Mouse (Mus musculus): Measurements from ENCODE around the gene Klf2. TPM values are rescaled to one million over a fixed set of nuclear protein-coding genes. Genes with fewer than 3 reads are reported as not detected.

The Klf2 gene
- polyA plus RNA-seq, 1 experiment from 2014 or later: 5.9 TPM

DNA sequence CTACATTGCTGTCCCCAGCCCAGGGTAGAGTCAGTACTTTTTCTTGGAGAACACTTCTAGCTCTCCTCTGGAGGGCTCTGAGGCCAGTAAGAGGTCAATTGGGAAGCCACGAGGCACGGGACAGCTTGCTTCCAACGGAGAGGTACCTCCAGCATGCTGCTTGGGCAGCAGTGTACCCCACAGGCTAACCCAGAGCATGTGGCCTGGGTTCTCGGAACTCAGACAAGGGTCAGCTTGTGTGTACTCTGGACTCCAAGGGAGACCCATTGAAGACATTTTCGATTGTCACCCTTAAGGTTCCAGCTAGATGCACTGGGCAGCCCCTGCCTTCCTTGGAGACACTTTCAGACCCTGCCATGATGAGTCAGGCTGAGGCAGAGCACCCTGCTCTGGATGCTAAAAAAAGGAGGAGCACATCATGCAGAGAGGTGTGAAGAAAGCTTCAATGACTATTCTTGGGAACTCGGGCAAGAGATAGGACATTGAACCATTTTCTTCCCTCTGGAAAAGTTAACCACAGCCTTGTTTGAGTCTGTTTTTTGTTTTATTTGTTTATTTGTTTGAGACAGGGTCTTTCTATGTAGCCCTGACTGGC lies 4.4 kb downstream of the Klf2 start:
- Histone ChIP-seq H3K9me3 (no peaks in the 10 kb centered on the region), H3K9ac (no peak overlapping the region), H3K36me3 (no peaks in the 10 kb centered on the region), H3K27ac (no peak overlapping the region), H3K4me2 (no peak overlapping the region), H3K27me3 (peaks cover 54% of the 10 kb centered on the region), H3K4me1 (replicated peaks) (peaks cover 20% of the 10 kb centered on the region), H3K4me3 (no peak overlapping the region)
- WGBS: 70% methylated on average over 6 of the region's 6 CpGs
- no peak for ATAC-seq (ENCODE audit: low FRiP score)

GRCm38 (mm10) chr8:72324036-72324706 lies 5.3 kb downstream of the Klf2 start:
- H3K27me3 ChIP-seq: peaks cover 46% of the 10 kb centered on the region
- no peaks in the 10 kb centered on the region for H3K9me3 ChIP-seq
- H3K4me1 ChIP-seq (replicated peaks): peaks cover 12% of the 10 kb centered on the region
- no peak overlapping the region for H3K4me2 ChIP-seq
- no peak for ATAC-seq (ENCODE audit: low FRiP score)
- H3K9ac ChIP-seq: no peak overlapping the region
- H3K4me3 ChIP-seq: no peak overlapping the region
- H3K36me3 ChIP-seq: no peaks in the 10 kb centered on the region
- H3K27ac ChIP-seq: no peak overlapping the region
- 86% methylated on average over 10 of the region's 10 CpGs for WGBS

DNA sequence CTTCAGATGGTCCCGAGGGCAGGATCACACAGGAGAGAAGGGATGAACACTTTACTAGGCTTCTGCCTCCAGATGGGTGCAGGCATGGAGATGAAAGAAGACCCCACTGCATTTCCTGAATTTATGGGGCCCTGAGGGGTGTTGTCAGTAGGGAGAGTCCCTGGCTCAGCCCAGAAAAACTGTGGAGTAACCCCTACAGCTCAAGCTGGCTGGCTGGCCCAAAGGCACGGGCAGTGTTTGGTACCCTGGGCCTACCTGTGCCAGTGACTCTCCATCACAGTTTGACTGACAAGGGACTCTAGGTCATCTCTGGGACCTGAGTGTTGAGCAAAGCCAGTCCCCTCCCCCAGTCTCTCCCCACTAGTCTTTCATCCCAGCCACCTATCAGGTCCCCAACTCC lies 5.9 kb downstream of the Klf2 start:
- no peak for ATAC-seq (ENCODE audit: low FRiP score)
- H3K9me3 ChIP-seq: no peaks in the 10 kb centered on the region
- peaks cover 40% of the 10 kb centered on the region for H3K27me3 ChIP-seq
- 81% methylated on average over 2 of the region's 2 CpGs for WGBS
- H3K4me3 ChIP-seq: no peak overlapping the region
- no peaks in the 10 kb centered on the region for H3K36me3 ChIP-seq
- H3K27ac ChIP-seq: no peak overlapping the region
- no peak overlapping the region for H3K4me2 ChIP-seq
- H3K9ac ChIP-seq: no peak overlapping the region
- H3K4me1 ChIP-seq (replicated peaks): peaks cover 6% of the 10 kb centered on the region

GRCm38 (mm10) chr8:72329116-72329515 lies 10.3 kb downstream of the Klf2 start:
- WGBS: 93% methylated on average over 3 of the region's 3 CpGs
- no peak overlapping the region for H3K27ac ChIP-seq
- H3K9ac ChIP-seq: no peak overlapping the region
- no peaks in the 10 kb centered on the region for H3K4me1 ChIP-seq (replicated peaks)
- no peak for ATAC-seq (ENCODE audit: low FRiP score)
- H3K4me3 ChIP-seq: no peak overlapping the region
- H3K9me3 ChIP-seq: no peaks in the 10 kb centered on the region
- H3K36me3 ChIP-seq: no peaks in the 10 kb centered on the region
- no peak overlapping the region for H3K4me2 ChIP-seq
- H3K27me3 ChIP-seq: no peaks in the 10 kb centered on the region

DNA sequence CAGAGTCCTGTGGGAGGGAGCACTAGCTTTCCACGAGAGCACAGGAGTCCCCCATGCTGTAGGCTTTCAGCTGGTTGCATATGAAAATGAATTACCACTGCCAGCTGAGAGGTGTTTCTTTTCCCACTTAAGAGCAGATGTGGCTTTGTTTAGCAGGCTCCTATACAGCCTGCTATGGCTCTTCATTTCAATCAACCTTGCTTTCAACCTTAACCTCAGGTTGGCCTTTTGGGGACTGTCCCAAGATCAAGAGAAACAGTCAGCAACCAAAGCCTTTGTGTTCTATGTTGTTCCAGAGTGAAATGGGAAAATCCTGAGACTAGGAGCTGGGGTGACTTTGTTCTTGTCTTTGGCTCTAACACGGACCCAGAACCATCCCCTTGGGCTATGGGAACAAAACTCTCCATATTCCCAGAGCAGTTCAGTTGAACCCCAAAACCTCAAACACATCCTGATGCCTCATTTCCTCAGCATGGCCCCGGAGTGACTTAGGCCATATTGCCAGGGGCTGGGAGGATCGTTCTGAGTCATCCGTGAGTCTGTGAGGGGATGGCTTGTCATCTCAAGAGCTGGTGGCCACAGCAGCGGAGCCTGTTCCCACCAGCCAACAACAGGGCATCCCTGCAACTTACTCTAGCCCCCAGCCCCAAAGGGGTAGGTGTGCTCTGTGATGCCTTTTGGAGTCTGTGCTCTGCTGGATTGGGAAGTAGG lies 12.1 kb downstream of the Klf2 start:
- no peaks in the 10 kb centered on the region for H3K9me3 ChIP-seq
- 83% methylated on average over 6 of the region's 6 CpGs for WGBS
- no peaks in the 10 kb centered on the region for H3K4me1 ChIP-seq (replicated peaks)
- no peak overlapping the region for H3K4me2 ChIP-seq
- no peak for ATAC-seq (ENCODE audit: low FRiP score)
- no peak overlapping the region for H3K27ac ChIP-seq
- H3K36me3 ChIP-seq: peaks cover 11% of the 10 kb centered on the region
- no peak overlapping the region for H3K4me3 ChIP-seq
- no peak overlapping the region for H3K9ac ChIP-seq
- no peaks in the 10 kb centered on the region for H3K27me3 ChIP-seq

GRCm38 (mm10) chr8:72331631-72332030 lies 12.8 kb downstream of the Klf2 start:
- H3K36me3 ChIP-seq: peaks cover 17% of the 10 kb centered on the region
- H3K9ac ChIP-seq: no peak overlapping the region
- no peak overlapping the region for H3K4me2 ChIP-seq
- no peaks in the 10 kb centered on the region for H3K4me1 ChIP-seq (replicated peaks)
- H3K4me3 ChIP-seq: no peak overlapping the region
- no peak for ATAC-seq (ENCODE audit: low FRiP score)
- no peak overlapping the region for H3K27ac ChIP-seq
- WGBS: 92% methylated on average over 4 of the region's 4 CpGs
- no peaks in the 10 kb centered on the region for H3K9me3 ChIP-seq
- H3K27me3 ChIP-seq: no peaks in the 10 kb centered on the region

DNA sequence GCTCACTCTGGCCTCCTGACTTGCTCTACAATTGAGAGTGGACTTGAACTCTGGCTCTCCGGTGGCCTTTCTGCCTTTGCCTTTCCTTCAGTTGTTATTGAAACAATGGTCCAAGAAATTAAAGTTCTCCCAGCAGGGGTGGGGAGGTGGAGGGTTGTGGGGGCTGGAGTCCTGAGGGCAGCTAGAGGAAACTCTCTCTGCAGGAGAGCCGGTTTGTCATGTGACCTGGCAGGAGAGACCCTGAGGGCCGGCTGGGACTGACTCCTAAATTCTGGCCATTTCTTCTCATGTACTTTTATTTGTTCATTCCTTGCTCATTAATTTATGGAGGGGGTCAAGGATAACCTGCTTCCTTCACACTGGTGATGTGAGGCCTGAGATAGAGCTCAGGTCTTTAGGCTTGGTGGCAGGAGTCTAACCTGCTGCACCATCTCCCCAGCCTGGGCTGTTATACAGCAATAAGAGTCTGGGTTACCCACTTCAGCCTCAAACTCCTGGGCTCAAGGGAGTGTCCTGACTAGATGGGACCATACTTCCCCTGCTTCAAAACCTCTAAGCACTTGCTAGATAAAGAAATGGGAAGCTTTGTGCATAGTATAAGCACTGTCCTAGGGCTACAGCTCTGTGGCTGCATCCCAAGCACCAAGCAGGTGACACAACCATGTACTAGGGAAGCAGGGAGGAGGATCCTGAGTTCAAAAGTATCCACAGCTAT lies 14.8 kb downstream of the Klf2 start:
- Histone ChIP-seq H3K27me3 (no peaks in the 10 kb centered on the region), H3K4me3 (no peak overlapping the region), H3K4me1 (replicated peaks) (no peaks in the 10 kb centered on the region), H3K36me3 (peaks cover 35% of the 10 kb centered on the region), H3K27ac (no peak overlapping the region), H3K4me2 (no peak overlapping the region), H3K9ac (no peak overlapping the region), H3K9me3 (no peaks in the 10 kb centered on the region)
- ATAC-seq (ENCODE audit: low FRiP score): no peak
- 53% methylated on average over 3 of the region's 3 CpGs for WGBS

- Histone ChIP-seq H3K9ac (no peak overlapping the region), H3K27ac (no peak overlapping the region), H3K27me3 (no peaks in the 10 kb centered on the region), H3K36me3 (peaks cover 41% of the 10 kb centered on the region), H3K4me2 (no peak overlapping the region), H3K4me3 (no peak overlapping the region), H3K9me3 (no peaks in the 10 kb centered on the region), H3K4me1 (replicated peaks) (no peaks in the 10 kb centered on the region)
- WGBS: 68% methylated on average over 4 of the region's 4 CpGs
- ATAC-seq (ENCODE audit: low FRiP score): no peak
These were observed 15.4 kb downstream of the Klf2 start for GRCm38 (mm10) chr8:72334144-72334641.

DNA sequence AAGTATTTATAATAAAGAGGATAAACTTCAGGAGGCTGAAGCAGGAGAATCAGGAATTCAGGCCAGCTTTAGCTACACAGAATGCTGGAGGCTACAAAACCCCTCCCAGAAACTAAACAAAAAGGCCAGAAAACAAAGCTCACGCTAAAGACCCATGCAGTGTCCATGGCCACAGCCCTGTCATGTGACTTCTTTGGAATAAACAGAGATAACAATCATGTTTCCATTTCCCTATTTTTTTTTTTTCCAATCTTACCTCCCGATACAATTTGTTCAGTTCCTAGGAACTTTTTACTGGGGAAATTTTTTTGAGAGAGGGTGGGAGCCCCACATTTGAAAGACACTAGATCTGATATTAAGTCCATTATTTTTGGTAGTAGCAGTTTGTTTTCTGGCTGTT lies 17.4 kb downstream of the Klf2 start:
- Histone ChIP-seq H3K4me1 (replicated peaks) (no peaks in the 10 kb centered on the region), H3K4me3 (no peak overlapping the region), H3K9ac (no peak overlapping the region), H3K27me3 (no peaks in the 10 kb centered on the region), H3K27ac (no peak overlapping the region), H3K9me3 (no peaks in the 10 kb centered on the region), H3K4me2 (no peak overlapping the region), H3K36me3 (peaks cover 62% of the 10 kb centered on the region)
- WGBS: 79% methylated on average over 2 of the region's 2 CpGs
- ATAC-seq (ENCODE audit: low FRiP score): no peak

- no peaks in the 10 kb centered on the region for H3K27me3 ChIP-seq
- H3K36me3 ChIP-seq: peaks cover 69% of the 10 kb centered on the region
- H3K27ac ChIP-seq: no peak overlapping the region
- no peaks in the 10 kb centered on the region for H3K9me3 ChIP-seq
- H3K4me1 ChIP-seq (replicated peaks): no peaks in the 10 kb centered on the region
- H3K4me2 ChIP-seq: no peak overlapping the region
- ATAC-seq (ENCODE audit: low FRiP score): no peak
- H3K4me3 ChIP-seq: no peak overlapping the region
- H3K9ac ChIP-seq: no peak overlapping the region
These were observed 18.2 kb downstream of the Klf2 start for GRCm38 (mm10) chr8:72337034-72337433.

GRCm38 (mm10) chr8:72342556-72343300 lies 23.9 kb downstream of the Klf2 start:
- no peak for ATAC-seq (ENCODE audit: low FRiP score)
- Histone ChIP-seq H3K9me3 (no peaks in the 10 kb centered on the region), H3K27ac (no peak overlapping the region), H3K4me1 (replicated peaks) (no peaks in the 10 kb centered on the region), H3K27me3 (no peaks in the 10 kb centered on the region), H3K4me3 (no peak overlapping the region), H3K36me3 (peaks cover 93% of the 10 kb centered on the region), H3K9ac (no peak overlapping the region), H3K4me2 (no peak overlapping the region)
- 90% methylated on average over 5 of the region's 5 CpGs for WGBS

- Histone ChIP-seq H3K4me1 (replicated peaks) (no peaks in the 10 kb centered on the region), H3K36me3 (peaks cover 93% of the 10 kb centered on the region), H3K4me3 (no peak overlapping the region), H3K9me3 (no peaks in the 10 kb centered on the region), H3K27ac (no peak overlapping the region), H3K4me2 (no peak overlapping the region), H3K9ac (no peak overlapping the region), H3K27me3 (no peaks in the 10 kb centered on the region)
- ATAC-seq (ENCODE audit: low FRiP score): no peak
- WGBS: 82% methylated on average over 4 of the region's 4 CpGs
These were observed 24.9 kb downstream of the Klf2 start for GRCm38 (mm10) chr8:72343725-72344124.

Data from hindbrain, embryonic 13.5 days (tissue).